Mouse (Mus musculus) lung, postnatal 14 days (tissue): ENCODE results near the gene Cryba4.

ENCODE experiments used
- DNase-seq: peaks from one replicate; pipeline ENCODE4 v3.0.0; 2021

Cryba4 gene

DNA sequence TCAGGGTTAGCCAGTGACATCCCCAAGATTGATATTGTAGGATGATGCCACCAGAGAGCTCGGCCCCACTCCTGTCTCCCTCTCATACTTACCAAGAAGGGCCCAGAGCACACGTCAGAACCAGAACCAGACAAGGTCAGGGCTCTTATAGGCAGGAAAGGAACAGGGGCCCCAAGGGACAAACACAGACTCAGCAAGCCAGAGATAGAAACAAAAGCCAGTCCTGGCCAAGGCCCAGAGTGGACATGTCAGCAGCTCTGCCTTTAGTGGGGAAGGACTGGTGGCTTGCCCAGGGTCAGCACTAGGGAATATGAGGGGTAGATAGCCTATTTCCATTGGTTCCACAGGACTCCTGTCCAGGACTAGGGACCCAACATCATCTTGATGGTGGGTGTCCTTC is at the start of gene Cryba4:
Gene Cryba4 (minus strand): TSS at position 119 of the 400 bp plus-strand sequence.
- DNase-seq, result no peak

DNA sequence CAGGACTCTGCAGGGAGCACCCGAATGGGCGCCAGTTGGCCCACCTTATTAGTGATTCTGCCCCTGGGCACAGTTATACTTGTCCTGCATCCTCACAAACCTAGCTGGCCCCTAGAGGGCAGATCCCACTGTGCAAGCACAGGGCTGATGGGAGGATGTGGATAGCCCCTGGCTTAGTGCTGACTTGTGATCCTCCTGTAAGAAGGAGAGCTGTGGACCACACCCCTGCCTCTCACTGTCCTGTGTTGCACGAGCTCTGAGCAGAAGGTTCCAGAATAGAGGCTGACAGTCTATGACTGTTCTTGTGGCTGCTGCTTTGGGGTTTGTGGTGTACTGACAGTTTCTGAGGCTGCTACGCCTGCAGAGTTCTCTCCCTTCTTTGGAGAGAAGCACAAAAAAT is 49.4 kb upstream of the Cryba4 start:
- no peak for DNase-seq

DNA sequence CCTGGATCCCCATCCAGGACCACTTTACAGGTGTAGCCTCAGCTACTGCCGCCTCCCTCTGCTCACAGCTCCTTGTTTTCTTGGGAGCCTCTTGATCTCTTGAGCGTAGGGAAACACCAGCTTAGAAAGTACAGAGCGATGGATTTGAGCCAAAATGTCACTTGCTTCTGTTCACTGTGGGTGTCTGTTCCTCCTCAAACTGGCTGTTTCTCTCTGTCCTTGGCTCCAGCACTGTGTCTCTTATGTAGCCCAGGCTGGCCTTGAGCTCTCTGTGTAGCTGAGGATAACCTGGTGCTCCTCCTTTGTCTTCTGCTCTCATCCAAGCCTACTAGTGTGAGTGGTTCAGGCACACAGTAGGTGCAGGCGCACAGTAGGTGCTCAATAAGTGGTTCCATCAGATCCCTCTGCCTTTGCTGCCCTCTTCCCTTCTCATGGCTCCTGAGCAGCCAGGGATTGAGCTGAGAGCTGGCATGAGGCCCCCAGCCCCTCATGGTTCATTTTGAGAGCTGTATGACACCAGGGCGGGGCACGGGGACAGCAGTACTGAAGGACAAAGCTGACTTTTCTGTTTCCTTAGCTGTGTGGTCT is 48.5 kb upstream of the Cryba4 start:
- no peak for DNase-seq

DNA sequence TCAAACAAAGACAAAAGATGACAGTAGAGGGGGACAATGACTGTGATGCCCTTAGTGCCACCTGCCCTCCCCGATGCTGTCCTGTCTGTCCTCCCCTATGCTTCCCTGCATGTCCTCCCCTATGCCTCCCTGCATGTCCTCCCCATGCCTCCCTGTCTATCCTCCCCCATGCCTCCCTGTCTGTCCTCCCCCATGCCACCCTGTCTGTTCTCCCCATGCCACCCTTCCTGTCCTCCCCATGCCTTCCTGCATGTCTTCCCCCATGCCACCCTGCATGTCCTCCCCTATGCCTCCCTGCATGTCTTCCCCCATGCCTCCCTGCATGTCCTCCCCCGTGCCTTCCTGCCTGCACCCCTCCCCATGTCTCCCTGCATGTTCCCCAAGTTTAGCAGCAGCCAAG is 47.8 kb upstream of the Cryba4 start:
- DNase-seq, result no peak

DNA sequence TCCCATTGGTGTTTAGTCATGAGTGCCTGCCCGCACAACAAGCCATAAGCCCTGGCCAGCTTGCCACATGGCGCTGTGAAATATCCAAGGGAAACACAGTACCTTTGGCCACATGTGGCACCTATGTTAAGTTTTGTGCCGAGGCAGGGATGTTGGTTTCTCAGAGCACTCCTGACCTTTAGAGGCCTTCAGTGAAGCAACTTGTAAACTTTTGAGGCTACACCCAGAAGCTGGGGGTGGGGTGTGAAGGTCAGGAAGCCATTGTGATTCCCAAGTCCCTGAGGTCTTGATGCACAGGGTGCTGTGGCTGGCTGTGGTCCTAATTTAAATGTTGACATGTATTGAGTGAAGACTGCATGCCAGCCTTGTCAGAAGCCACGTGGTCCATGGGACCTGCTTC is 47.1 kb upstream of the Cryba4 start:
- DNase-seq, result no peak

DNA sequence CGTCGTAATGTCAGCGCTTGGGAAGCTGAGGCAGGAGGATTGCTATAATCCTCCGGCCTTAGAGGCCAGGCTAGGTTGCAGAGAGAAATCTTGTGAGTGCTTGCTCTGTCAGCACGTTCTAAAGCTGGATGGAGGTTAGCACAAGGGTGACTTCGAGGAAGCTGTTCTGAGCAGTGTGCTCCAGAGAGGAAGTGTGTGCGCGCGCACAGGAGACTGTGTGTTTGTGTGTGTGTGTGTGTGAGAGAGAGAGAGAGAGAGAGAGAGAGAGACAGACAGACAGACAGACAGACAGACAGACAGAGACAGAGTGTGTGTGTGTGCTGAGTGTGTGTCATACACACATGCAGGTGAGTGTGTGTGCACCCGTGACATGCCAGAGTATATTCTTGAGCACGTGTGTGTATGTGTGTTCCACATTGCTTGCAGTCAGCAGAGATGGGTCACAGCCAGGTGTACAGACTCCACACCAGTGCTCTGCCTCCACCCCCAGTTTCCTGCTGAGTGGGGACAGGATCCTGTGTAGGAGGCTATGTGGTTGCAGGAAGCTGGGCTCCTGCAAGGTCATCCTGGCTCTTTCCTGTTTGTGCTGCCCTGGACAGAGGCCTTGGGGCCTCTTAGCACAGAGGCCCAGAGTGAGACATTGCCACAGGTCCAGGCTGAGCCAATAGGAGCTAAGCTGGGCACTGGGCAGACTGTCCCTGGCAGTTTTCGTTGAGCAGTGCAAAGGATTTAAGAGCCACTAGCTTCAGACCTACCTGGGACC is 46.1 kb upstream of the Cryba4 start:
- peak; percentile 42 for DNase-seq

DNA sequence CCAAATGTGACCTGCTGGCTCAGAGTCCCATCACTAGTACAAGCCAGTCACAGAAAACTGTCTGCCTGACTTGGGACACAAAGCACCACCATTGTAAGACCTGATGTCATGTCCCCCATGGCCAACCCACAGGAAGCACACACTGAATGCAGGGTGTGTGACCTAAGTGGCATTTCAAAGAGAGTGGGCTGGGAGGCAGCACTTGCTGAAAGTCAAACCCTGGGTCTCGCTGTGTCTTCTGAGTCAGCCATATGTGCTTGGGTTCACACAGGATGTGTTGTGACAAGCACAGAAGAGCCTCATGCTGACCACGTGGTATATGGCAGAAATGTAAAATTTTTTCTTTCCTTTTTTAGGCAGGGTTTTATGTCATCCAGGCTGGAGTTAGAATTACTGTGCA is 44.9 kb upstream of the Cryba4 start:
- no peak for DNase-seq

DNA sequence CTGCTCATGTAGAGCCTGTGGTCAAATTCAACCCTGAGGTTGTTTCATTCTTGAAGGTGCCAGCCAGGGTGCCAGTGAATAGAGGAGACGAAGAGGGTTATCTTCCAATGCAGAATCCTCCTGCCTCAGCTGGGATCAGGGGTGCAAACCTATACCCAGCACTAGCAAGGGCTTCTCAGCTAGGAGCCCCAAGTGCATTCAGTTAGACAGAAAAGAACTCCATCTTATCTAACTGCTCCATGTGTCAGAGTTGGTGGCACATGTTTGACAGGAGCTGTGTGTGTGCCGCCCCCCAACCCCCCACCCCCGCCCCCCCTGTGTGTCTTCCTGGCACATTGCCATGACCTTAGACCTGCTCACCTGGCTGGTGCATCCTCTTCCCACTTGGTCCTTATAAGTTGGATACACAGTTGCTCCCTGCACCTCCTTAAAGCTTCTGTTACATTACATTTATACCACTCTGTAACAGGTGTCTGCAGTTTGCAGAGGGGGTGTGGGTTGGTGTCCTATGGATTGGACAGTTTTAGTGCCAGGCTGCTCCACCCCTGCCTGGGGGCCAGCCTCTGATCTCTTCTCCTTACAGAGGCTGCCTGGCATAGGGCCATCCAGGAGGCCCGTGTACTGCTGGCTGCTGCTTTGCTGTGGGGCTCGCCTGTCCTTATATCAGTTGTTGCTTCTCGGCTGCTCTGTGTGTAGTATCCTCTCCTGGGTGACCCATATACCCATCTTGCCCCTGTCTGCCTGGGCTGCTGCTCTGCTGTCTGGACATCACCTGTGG is 44.3 kb upstream of the Cryba4 start:
- no peak for DNase-seq

DNA sequence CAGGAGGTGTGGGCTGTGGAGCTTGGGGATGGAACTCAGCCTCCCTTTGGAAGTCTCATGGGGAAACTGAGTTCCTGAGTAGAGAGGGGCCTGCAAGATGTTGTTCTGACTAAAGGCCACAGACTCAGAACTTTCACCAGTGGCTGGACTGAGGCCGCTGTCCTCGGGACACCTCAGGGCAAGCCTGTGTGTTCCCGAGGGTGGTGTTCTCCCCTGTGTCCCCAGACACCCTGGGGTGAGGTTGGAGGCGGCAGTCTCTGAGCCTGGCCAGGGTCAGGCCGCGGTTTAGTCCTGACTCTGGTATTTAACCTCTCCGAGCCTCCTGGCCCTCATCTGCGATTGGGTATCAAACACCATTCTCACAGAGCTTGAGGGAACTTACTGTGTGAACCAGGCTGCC is 43.2 kb upstream of the Cryba4 start:
- DNase-seq, result no peak

DNA sequence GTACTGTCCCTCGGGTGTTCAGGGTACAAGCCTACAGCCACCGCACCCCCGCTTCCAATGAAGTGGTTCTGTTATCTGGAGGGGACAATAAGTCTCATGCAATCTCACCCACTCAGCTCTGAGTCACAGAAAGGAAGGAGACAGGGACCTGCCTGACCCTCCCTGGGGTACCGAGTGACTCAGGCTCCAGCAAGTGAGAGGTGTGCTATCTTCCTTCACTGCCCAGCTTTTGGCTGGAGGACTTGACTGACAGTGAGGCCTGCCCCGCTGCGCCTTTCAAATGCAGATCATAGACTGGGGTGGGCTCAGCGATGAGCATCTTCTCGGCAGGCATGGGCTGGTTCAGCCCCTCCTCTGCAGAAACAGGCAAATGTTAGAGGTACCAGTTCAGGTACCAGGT is 42.8 kb upstream of the Cryba4 start:
- DNase-seq, result no peak

DNA sequence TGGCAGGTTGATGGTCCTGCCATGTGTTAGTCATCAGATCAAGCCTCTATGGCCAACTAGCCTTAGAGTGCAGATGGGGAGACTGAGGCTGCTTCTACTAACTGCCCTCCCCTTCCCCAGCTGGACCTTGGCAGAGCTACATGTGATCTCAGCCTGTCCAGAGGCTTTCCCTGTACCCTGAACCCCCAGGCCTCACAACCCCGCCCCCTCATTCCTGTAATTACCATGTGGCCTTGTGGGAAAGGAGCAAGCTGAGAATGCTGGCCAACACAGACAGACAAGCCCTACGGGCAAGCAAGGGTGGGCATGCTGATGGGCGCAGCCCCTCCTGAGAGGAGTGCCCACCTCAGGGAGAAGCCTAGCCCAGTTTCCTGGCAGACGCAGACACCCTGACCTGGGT is 42.4 kb upstream of the Cryba4 start:
- no peak for DNase-seq

DNA sequence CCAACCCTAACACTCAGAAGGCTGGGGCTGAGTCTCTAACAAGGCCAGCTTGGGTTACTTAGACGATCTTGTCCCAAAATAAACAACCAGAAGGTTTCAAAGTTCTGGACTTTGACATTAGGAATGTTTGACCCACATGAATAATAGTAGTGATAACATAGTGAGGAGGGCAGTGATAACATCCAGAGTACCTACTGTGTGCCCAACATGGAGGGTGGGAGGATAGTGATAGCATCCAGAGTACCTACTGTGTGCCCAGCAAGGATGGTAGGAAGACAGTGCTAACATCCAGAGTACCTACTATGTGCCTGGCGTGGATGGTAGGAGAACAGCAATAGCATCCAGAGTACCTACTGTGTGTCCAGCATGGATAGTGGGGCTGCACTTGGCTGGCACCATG is 41.5 kb upstream of the Cryba4 start:
- no peak for DNase-seq

DNA sequence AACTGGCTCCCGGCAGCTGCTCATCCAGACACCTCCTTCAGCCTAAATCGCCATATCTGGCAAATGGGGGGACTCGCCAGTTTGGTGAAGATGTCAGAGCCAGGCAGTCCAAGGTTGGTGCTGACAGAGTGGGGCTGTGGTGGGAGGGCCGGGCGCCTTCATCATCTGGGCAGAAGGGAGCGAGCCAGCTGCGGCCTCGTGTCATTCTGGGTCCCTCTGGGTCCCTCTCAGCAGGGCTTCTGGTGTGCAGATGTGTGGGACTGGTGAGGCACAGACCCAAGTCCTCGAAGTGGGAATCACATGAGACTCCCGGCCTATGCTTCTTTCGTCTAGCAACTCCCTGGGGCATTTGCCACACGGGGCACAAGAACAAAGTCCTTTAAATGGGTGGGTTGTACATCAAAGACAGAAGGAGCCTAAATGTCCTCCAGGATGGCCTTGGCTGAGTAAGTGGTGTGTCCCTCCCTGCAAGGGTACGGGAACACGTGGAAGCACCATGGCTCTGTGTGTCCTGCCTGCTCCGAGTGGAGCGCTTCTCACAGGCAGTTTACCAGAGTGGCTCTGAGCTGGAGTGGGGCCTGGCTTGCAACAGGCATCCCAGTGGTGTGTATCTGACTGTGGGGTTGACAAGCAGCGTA is 40.1 kb upstream of the Cryba4 start:
- no peak for DNase-seq

DNA sequence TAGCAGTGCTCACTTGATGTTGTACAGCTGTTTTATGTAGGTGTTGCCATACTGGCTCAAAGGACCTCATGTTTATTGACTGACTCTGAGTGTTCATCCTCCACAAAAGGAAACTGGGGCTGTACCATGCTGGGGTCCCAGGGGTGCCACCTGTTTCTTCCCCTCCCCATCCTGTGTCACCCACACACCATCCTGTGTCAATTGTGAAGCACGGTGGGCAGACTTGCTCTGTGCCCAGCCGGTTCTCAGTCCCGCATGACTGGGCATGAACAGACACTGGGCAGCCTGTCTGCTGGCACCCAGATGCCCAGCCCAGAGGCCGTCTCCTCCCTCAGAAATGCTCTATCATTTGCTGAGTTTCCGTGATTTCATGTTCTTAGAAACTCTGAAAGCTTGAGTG is 39.5 kb upstream of the Cryba4 start:
- DNase-seq, result no peak

DNA sequence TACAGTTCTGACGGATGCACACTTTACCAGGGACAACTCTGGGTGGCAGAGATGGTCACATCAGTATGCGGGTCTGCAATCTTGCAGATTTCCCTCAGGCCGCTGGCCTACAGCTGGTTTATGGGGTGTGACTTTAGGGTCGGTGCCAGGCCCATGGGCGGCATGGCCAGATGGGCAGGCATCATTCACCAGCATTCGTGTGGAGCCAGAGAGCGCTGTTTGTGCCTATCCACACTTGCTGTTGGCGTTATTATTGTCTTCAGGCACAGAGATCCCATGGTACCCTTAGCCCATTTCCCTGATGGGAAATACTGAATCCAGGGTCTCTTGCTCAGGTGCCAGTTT is 38.2 kb upstream of the Cryba4 start:
- DNase-seq, result no peak

DNA sequence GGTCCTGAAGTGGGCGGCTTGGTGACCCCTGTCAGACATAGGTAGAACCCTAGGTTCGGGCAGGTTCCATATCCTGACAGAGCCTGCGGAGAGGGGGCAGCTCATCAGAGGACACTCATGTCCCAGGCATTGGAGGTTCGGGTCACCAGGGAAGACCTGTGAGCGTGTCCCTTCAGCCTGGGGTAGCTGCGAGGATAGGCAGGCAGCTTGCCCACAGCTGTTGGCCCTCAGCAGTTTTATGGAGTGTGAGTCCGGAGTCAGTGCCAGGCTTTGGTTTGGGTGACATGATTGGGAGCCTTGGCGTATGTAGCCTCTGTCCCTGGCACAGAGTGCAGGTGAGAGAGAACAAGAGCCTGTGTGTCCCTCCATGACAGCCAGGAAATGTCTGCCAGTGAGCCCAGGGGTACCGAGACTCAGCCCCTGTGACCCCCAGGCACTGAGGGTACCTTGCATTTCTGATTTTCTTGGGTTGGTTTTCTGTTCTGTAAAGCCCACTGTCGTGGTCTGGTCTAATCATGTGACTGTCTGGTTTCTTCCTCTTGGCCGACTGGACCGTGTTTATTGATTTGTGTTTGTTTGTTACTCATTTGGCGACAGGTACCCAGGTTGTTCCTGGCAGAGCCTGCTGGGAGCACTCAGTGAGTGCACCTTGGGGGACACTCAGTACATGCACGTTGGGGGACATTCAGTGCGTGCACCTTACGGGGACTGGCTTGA is 37.7 kb upstream of the Cryba4 start:
- peak; percentile 51 for DNase-seq

DNA sequence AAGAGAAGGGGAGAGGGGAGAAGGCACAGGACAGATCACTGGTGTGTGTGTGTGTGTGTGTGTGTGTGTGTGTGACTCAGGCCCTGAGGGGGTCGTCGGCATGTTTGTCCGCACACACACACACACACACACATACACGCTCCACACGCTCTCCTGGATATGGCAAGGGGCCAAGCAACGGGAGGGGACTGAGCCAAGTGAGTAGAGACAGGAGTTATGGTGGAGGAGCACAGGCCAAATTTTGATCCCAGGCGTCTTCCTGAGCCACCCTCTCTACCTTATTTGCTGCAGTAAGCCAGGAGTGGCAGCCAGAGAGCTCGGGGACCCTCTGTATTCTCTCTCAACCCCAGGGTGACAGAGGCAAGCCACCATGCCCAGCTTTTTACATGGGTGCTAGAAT is 36.9 kb upstream of the Cryba4 start:
- DNase-seq, result peak; percentile 47

DNA sequence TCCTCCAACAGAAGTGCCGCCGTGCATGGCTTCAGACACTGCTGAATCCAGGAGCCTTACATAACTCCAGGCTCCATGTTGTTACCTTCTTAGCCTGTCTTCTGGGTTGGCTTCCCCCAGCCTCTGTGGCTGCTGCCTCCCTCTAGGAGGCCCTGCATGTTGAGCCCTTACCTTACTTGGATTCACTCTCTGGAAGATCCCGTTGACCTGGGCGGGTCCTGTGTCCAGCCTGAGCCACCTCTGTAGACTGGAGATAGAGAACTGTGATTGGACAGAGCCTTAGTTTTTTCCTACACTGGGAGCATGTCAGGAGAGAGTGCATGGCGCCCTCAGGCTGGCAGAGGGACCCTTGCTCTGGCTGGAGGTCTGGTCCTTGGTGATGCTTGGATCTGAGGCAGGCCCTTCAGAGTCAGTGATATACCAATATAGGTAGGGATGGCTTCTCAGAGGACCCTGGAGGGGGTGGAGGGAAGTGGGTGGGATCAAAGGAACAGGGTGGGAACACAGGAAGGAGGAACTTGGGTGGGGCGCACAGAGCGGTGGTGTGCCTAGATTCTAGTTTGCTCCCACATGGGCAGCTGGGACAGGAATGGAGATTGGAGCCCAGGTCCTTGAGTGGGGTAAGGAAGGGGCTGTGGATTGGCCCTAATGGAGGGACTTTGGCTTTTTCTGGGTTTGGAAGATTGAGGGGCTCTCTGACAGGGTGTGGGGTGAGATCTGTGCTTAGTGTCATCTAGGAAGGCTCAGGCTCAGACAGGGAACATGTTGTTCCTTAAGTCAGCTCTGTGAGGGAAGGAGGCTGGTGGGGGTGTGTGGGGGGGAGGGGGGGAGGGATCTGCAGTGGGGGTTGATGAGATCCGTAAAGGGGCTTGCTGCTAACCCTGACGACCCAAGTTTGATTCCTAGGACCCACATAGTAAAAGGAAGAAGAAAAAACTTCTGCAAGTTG is 36.1 kb upstream of the Cryba4 start:
- DNase-seq, result peak; percentile 56

DNA sequence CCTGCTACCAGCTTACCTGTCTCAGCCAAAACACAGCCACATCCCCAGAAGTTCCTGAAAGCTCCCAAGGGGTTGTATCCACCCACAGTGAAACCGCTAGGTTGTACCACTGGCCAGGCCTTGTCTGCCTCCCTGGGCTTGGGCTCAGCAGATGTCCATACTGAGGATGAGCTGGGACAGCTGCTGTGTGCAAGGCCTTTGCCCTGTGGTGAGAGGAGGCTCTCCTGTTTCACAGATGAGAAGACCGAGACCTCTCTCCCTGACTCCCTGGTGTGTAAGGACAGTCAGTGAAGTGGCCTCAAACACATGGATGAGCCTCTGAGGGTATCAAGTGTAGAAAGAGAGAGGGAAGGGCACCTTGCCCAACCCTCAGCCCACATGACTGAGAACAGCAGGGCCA is 35.3 kb upstream of the Cryba4 start:
- DNase-seq, result no peak

DNA sequence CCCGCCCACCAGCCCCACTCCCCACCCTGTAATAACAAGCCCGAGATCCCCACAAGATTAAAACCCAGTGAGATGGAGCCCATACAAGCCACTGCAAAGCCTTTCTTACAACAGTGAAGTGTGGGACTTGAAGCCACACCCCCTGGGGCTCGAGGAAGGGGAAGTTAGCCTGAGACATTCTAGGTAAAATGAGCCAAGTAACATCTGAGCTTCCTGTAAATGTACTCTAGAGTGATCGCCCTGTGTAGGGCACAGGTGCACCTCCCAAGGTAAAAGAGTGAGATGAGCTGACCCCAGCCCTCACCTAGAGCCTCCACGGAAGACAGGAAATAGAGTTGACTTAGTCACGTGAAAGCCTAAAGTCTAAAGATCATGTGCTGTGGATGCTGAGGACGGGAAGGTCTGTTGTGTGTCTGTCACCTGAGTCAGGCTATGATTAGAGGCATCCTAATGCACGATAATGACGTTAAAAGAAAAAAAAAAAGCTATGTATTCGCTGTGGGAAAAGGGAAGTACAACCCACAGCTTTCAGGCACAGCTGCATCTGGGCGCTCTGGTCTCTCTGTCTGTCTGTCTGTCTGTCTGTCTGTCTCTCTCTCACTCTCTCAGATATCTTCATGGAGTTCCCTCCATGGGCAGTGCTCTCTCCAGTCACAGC is 34.8 kb upstream of the Cryba4 start:
- DNase-seq, result no peak

DNA sequence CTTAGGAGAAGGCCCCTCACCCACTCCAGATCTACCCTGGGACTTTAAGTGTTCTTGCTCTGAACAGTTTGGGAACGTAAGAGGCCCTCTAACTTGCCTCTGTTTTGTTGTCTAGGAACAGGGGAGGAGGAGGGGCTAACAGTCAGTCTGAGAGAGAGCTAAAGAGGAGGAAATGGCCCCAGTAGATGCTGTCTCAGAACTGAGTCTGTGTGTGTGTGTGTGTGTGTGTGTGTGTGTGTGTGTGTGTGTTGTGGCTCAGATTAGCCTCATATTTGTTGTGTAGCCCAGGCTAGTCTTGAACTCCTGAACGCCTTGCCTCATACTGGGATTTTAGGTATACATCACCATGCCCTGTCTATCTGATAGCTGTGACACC is 34.3 kb upstream of the Cryba4 start:
- no peak for DNase-seq
